Mouse (Mus musculus) gastrocnemius, adult 18-20 months (tissue): ENCODE data around the gene Tmbim1. TPM values are rescaled to one million over a fixed set of nuclear protein-coding genes. Genes with fewer than 3 reads are reported as not detected.
"Not testable (repeated sequence)": the region's sequence is repeated elsewhere in the genome, so short reads cannot be mapped to it uniquely, and the experiment has no call there.

Experiments used
- DNase-seq: peaks from one replicate; pipeline ENCODE4 v3.0.0; 2021; ENCODE audit warnings: low spot score
- total RNA-seq, 2 experiments: library from RNA; stranded (reverse); gene quantifications; 2 replicates each; pipeline ENCODE4 v1.2.3; 2021

The Tmbim1 gene
- total RNA-seq, 2 experiments from 2014 or later: 29.0 to 42.2 TPM

DNA sequence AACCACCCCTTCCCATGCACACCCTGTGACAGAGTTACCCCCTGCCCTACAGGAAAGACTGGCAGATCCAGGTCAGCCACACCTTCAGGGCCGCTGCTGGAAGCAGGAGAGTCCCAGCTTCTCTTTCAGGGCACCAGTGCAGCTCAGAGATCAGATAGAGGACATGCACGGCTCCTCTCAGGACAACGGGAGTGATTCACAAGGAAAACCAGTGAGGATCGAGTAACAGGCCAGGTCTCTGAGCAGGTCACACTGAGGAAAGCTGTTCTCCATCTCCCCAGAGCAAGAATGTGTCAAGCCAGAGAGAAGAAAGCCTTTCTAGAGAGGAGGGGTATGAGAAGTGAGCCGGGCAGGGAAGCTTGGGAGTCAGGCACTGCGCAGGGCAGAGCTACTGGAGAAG is 8.9 kb downstream of the Tmbim1 start:
- peak; percentile 47 for DNase-seq

- peak; percentile 97 for DNase-seq
Measured at GRCm38 (mm10) chr1:74295456-74296171, 9.8 kb downstream of the Tmbim1 start.

DNA sequence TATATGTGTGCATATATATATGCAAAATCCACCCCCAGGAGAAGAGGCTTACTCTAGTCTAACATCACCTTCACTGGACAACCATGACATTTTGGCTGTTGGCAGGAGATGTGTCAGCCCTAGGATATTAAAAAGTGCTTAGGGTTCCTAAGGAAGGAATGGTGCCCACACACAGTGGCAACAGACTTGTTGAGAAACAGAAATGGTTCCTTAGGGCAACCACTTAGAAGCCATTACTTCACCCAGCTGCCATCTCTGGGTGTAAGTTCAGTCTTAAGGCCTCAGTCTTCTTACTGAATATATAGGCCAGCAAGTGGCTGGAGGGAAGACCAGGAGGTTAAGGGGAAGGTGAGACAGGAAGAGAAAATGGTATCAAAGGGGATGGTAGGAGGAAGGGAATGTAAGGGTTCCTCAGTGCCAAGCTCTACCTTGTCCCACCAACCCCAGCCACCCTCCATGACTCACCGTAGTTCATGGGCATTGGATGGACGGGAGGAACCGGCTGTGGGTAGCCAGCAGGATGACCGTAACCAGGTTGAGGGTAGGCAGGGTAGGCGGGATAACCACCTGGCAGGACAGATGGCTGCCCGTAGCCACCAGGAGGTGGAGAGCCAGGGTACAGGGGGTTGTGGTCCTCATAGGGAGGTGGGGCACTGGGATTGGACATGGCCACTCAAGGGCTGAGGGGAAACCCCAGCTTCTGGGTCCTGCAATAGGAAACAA is 10.5 kb downstream of the Tmbim1 start:
- DNase-seq: no peak

DNA sequence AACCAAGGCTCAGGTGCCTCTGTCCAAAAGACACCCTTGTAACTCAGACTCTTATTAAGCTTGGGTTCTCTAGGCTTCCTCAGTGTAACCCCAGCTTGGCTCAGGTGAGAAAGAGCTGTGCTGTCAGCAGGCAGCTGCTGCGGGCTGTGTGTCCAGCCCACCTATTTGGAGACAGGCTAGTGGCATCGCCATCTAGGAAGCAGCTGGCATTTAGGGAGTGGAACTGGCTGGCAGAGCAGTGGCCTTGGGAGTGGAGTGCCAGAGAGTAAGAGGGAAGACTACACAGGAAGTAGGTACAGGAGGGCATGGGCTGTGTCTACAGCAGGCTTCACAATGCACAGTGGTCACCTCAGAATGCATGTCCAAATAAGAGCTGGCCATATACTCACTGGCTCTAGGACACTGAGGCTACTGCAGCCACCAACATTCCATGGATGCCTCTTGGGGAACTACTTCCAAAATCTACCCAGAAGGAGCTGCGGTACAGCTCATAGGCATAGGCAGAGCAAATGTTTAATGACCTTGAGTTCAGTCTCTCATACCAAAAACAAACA is 11.3 kb downstream of the Tmbim1 start:
- no peak for DNase-seq

GRCm38 (mm10) chr1:74293306-74293960 is 12.0 kb downstream of the Tmbim1 start:
- no peak for DNase-seq

- no peak for DNase-seq
Measured at GRCm38 (mm10) chr1:74292331-74293020, 12.9 kb downstream of the Tmbim1 start.

GRCm38 (mm10) chr1:74290141-74290540 is 15.3 kb downstream of the Tmbim1 start:
- no peak for DNase-seq

GRCm38 (mm10) chr1:74289740-74290139 is 15.7 kb downstream of the Tmbim1 start:
- DNase-seq: no peak

GRCm38 (mm10) chr1:74289248-74289647 is 16.2 kb downstream of the Tmbim1 start:
- no peak for DNase-seq

DNA sequence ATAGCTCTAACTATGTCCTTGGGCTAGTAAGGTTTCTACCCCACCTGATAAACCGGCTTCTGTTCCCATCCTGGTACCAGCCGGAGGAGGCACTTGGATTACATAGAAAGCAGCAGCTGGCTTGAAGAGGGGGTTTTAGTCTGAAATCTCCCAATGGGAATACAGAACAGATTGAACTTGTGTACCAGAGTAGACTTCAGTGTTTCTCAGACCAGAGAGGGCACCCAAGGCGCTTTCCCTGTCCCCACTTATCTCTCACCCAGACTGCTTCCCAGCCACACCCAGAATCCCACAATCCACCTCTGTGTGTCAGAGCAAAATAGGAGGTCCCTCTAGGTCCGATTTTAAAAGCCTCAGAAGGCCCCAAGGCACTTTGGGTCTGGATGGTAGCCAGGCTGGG is 17.1 kb downstream of the Tmbim1 start:
- no peak for DNase-seq

- not testable (repeated sequence) for DNase-seq
Measured at GRCm38 (mm10) chr1:74286869-74287607, 18.4 kb downstream of the Tmbim1 start.

- DNase-seq: no peak
Measured at GRCm38 (mm10) chr1:74285212-74286010, 20.0 kb downstream of the Tmbim1 start.

GRCm38 (mm10) chr1:74284543-74285160 is 20.8 kb downstream of the Tmbim1 start, which contains the start of the genes Aamp and Pnkd:
TSS of gene Aamp (minus strand) at chr1:74284738.
TSS of gene Pnkd (plus strand) at chr1:74284930.
- peak; percentile 100 for DNase-seq

DNA sequence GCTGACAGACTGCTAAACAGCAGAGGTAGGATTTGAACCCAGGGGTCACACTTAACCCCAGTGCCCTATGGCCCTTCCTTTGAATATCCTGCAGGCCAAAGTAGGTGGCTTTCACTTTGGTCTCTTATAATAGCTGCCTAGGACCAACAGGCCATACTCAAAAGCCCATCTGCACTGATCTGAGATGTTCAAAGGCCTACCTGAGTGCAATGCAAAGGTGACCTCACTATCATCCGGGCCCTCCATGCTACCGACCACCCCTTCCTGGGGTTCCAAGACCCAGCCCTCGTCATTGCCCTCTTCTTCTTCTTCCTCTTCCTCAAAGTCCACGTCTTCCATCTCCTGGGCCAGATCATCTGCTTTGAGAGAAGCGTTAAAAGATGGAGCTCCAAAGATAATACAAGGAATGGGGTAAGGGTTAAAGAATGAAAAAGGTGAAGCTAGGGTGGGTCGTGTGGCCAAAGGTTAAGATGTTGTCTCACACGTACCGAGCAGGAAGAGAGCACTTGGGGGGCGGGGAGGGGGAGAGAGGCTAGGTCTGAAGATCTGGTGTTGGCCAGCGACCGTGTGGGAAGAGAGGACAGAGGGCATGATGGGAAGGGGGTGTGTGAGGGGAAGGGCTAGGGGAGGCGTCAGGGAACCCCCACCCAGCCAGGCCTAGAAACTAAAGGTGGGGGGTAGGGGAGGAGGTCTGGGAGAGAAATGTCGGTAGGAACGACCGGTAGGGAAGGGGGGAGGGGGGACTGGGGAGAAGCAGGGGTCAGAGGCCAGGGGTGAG is 21.5 kb downstream of the Tmbim1 start:
- DNase-seq: no peak

DNA sequence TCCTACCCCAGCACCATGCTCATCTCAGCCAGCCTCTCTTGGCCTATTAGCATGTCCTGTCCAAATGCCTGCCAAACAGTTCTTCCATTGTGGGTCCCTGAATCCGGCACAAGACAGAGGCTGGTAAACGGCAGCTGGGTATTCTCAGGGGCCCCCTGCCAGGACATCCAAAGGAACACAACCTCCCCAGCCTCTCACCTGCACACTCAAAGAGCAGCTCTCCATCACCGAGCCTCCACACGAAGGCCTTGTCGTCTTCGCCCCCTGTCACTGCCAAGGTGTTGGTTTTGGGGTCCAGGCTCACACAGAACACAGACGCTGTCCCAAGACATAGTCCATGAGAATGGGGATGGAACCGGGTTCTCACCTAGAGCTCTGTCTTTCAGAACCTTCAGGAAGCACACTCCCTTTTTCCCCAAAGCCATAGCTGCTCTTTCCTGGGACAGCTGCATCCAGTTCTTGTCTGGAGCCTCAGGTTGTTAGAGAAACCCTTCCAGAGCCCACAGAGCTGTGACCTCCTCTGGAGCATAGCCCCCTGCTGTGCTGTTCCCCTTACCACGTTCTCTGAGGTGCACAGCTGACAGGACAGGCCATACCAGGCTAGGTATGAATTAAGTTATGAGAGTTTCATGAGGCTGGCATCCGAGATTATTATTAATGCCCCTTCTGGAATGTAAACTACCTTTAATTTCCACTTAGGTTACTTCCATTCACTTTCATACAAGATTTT is 22.4 kb downstream of the Tmbim1 start:
- no peak for DNase-seq

DNA sequence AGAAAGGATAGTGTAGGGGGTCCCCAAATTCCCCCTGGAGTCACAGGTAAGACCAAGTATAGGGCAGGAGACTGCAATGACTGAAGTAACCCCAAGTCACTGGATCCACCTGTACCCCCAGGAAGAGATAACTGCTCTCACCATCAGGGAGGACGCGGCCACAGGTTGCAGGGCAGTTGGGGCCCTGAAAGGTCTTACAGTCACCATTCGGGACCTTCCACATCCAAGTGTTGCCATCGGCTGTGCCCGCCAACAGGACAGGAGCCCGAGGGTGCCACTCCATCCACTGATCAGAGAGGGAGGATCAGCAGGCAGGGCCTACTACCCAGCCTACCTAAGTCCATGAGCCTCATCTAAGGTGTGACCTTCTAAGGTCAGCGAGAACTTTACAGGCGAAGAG is 23.5 kb downstream of the Tmbim1 start:
- DNase-seq: no peak

DNA sequence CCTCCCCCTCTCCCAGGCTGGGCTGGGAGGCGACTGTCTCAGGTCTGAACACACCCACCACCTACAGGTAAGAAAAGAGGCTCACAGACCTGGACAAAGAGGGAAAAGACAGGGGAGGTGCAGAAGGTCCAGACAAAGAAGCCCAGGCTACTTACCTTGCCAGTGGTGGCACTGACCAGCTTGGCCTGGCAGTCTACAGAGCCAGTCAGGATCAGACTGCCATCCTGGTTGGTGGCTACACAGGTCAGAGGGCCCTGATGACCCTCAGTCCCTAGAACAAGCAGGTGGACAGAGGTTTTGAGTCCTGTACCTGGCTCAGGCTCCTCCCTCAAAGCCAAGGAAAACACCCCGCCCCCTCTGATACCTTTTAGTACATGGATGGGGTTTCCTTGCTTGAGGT is 24.1 kb downstream of the Tmbim1 start:
- no peak for DNase-seq
